Mouse (Mus musculus) hematopoietic multipotent progenitor cell, adult 10-12 weeks (in vitro differentiated cells): ENCODE measurements around the gene Mrpl30. TPM values are rescaled to one million over a fixed set of nuclear protein-coding genes. Genes with fewer than 3 reads are reported as not detected.

Experiments
- polyA plus RNA-seq: library from polyadenylated mRNA; stranded (reverse); fragments of >175 nt; gene quantifications from 2 replicates; pipeline ENCODE4 v1.2.3, GENCODE M21; 2012; ENCODE audit warnings: low replicate concordance

Mrpl30 gene
- polyA plus RNA-seq: 5.9 and 27.6 TPM in 2 replicates

GRCm38 (mm10) chr1:37890025-37890652 is at the start of gene Mrpl30, which contains the start of gene Mitd1:
Mrpl30 (plus strand) TSS chr1:37890477.
Mitd1 (minus strand) TSS chr1:37890411.

GRCm38 (mm10) chr1:37866286-37866685 is 24.0 kb upstream of the Mrpl30 start, which contains the start of gene Tsga10:
Tsga10 (minus strand) TSS chr1:37866429.

GRCm38 (mm10) chr1:37871704-37872103 is 18.6 kb upstream of the Mrpl30 start, which contains the start of gene Lipt1:
Lipt1 (plus strand) TSS chr1:37871738.

GRCm38 (mm10) chr1:37916393-37916792 is 26.1 kb downstream of the Mrpl30 start, which contains the start of gene Lyg2:
Lyg2 (minus strand) TSS chr1:37916493.

Other genes starting within 250 kb of the Mrpl30 start
- gene 2010300C02Rik, start 170.4 kb upstream of the Mrpl30 start, polyA plus RNA-seq: 0.54 and 1.5 TPM in 2 replicates
- gene Tsga10, start 24.0 kb upstream of the Mrpl30 start, polyA plus RNA-seq: 0.11 and 0.65 TPM in 2 replicates
- gene Lipt1, start 18.7 kb upstream of the Mrpl30 start, polyA plus RNA-seq: 0.29 and 0.51 TPM in 2 replicates
- 1.6 and 5.1 TPM in 2 replicates for gene Mitd1, start 66 bp upstream of the Mrpl30 start, polyA plus RNA-seq
- not detected in 2 replicates for gene Lyg2, start 26.0 kb downstream of the Mrpl30 start, polyA plus RNA-seq
- not detected in 2 replicates for gene Lyg1, start 67.3 kb downstream of the Mrpl30 start, polyA plus RNA-seq
- gene Txndc9, start 107.4 kb downstream of the Mrpl30 start, polyA plus RNA-seq: 1.3 and 4.9 TPM in 2 replicates
- 22.5 and 26.8 TPM in 2 replicates for gene Eif5b, start 107.5 kb downstream of the Mrpl30 start, polyA plus RNA-seq
- gene Rev1, start 239.3 kb downstream of the Mrpl30 start, polyA plus RNA-seq: 6.3 and 9.0 TPM in 2 replicates